Mouse (Mus musculus): ENCODE measurements around the gene Ldb2. TPM values are rescaled to one million over a fixed set of nuclear protein-coding genes. Genes with fewer than 3 reads are reported as not detected.
A peak's percentile ranks its signal among the peaks of the same experiment; 100 is the strongest.

Gene Ldb2
- polyA plus RNA-seq, 1 experiment from 2014 or later, result 49.5 TPM

- WGBS, result 88% methylated on average over 5 of the region's 5 CpGs
- H3K4me3 ChIP-seq (ENCODE audit: low read length), result no peak overlapping the region
- ATAC-seq (ENCODE audit: low read depth), result no peak
- no peaks in the 10 kb centered on the region for H3K4me1 ChIP-seq (replicated peaks; ENCODE audit: control insufficient read depth, insufficient read depth, low read length)
- H3K27ac ChIP-seq (ENCODE audit: low read length), result no peak overlapping the region
- no peaks in the 10 kb centered on the region for H3K27me3 ChIP-seq (ENCODE audit: control insufficient read depth, insufficient read depth, low read depth, low read length)
- no peaks in the 10 kb centered on the region for H3K9me3 ChIP-seq (ENCODE audit: control insufficient read depth, low read length)
- no peak overlapping the region for H3K4me2 ChIP-seq (ENCODE audit: low read depth, low read length)
- H3K9ac ChIP-seq (ENCODE audit: low read length), result no peak overlapping the region
- H3K36me3 ChIP-seq (ENCODE audit: control insufficient read depth, insufficient read depth, low read length), result no peaks in the 10 kb centered on the region
Measured at GRCm38 (mm10) chr5:44505221-44505620, 294.3 kb downstream of the Ldb2 start.

DNA sequence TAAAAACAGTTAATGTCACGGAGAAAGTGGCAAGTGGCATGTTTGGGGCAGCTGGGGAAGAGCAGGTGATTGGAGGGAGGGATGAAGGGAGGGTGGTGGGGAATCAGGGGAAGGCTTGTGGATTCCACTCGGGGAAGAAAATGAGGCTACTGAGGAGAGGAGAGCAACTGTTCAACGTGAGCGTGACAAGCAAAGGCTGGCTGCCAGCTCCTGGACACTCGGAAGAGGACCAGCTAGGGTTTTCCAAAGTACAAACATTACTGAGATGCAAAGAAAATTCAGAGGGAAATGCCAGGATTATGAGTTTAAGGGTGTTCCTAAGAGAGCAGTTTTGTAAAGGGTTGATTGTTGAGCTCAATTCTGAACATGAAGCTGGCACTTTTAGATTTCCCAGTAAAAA, 294.7 kb downstream of the Ldb2 start:
- H3K27me3 ChIP-seq (ENCODE audit: control insufficient read depth, insufficient read depth, low read depth, low read length), result no peaks in the 10 kb centered on the region
- WGBS, result 51% methylated on average over 5 of the region's 5 CpGs
- no peak for ATAC-seq (ENCODE audit: low read depth)
- no peak overlapping the region for H3K27ac ChIP-seq (ENCODE audit: low read length)
- H3K9ac ChIP-seq (ENCODE audit: low read length), result no peak overlapping the region
- no peaks in the 10 kb centered on the region for H3K4me1 ChIP-seq (replicated peaks; ENCODE audit: control insufficient read depth, insufficient read depth, low read length)
- no peaks in the 10 kb centered on the region for H3K36me3 ChIP-seq (ENCODE audit: control insufficient read depth, insufficient read depth, low read length)
- H3K4me3 ChIP-seq (ENCODE audit: low read length), result no peak overlapping the region
- H3K9me3 ChIP-seq (ENCODE audit: control insufficient read depth, low read length), result no peaks in the 10 kb centered on the region
- H3K4me2 ChIP-seq (ENCODE audit: low read depth, low read length), result no peak overlapping the region

DNA sequence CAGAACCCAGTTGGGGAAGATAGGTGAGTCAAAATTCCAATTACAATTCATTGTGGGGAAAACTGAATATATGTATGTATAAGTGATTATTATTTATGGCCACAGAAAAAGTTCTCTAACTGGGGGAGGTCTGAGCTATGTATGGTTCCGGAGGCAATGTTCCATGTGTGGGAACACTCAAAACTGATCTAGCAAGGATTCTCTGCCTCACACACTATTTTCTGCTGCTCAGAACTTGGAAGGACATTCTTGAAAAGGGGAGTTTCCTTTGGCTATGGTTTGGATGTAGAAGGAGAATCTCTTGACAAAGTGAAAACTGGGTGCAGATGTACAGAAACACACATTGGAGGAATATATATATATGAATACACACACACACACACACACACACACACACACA, 301.3 kb downstream of the Ldb2 start:
- H3K27me3 ChIP-seq (ENCODE audit: control insufficient read depth, insufficient read depth, low read depth, low read length), result no peaks in the 10 kb centered on the region
- H3K27ac ChIP-seq (ENCODE audit: low read length), result no peak overlapping the region
- H3K4me2 ChIP-seq (ENCODE audit: low read depth, low read length), result no peak overlapping the region
- H3K9me3 ChIP-seq (ENCODE audit: control insufficient read depth, low read length), result no peaks in the 10 kb centered on the region
- ATAC-seq (ENCODE audit: low read depth), result no peak
- H3K9ac ChIP-seq (ENCODE audit: low read length), result no peak overlapping the region
- no peak overlapping the region for H3K4me3 ChIP-seq (ENCODE audit: low read length)
- 91% methylated on average over 1 of the region's 1 CpGs for WGBS
- H3K36me3 ChIP-seq (ENCODE audit: control insufficient read depth, insufficient read depth, low read length), result no peaks in the 10 kb centered on the region
- H3K4me1 ChIP-seq (replicated peaks; ENCODE audit: control insufficient read depth, insufficient read depth, low read length), result no peaks in the 10 kb centered on the region

GRCm38 (mm10) chr5:44496854-44497253, 302.6 kb downstream of the Ldb2 start:
- H3K4me1 ChIP-seq (replicated peaks; ENCODE audit: control insufficient read depth, insufficient read depth, low read length), result no peaks in the 10 kb centered on the region
- H3K27me3 ChIP-seq (ENCODE audit: control insufficient read depth, insufficient read depth, low read depth, low read length), result no peaks in the 10 kb centered on the region
- no peaks in the 10 kb centered on the region for H3K36me3 ChIP-seq (ENCODE audit: control insufficient read depth, insufficient read depth, low read length)
- no peak overlapping the region for H3K27ac ChIP-seq (ENCODE audit: low read length)
- no peak for ATAC-seq (ENCODE audit: low read depth)
- H3K9ac ChIP-seq (ENCODE audit: low read length), result no peak overlapping the region
- WGBS, result 78% methylated on average over 3 of the region's 3 CpGs
- H3K9me3 ChIP-seq (ENCODE audit: control insufficient read depth, low read length), result no peaks in the 10 kb centered on the region
- no peak overlapping the region for H3K4me3 ChIP-seq (ENCODE audit: low read length)
- H3K4me2 ChIP-seq (ENCODE audit: low read depth, low read length), result no peak overlapping the region

DNA sequence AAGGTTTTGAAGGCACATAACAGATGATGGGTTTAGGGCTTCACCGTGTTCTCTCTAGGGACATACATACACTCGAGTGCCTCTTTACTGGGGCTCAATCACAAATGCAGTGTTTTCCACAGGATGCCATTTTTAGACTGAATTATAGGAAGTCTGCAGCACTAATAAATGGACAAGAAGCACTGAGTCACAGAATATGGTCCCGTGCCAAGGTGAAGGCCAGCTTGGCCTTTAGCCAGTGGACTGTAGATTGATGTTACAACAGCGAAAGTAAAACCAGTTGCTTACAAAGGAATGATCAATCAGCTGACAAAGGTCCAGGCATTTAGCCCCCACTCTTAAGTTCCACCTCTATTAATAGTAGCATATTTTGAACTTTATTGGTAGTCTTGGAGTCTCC, 304.4 kb downstream of the Ldb2 start:
- H3K4me1 ChIP-seq (replicated peaks; ENCODE audit: control insufficient read depth, insufficient read depth, low read length), result no peaks in the 10 kb centered on the region
- no peak overlapping the region for H3K27ac ChIP-seq (ENCODE audit: low read length)
- no peak overlapping the region for H3K4me2 ChIP-seq (ENCODE audit: low read depth, low read length)
- ATAC-seq (ENCODE audit: low read depth), result peak; percentile 59; the same call in 1 of the 2 replicates
- H3K9me3 ChIP-seq (ENCODE audit: control insufficient read depth, low read length), result no peaks in the 10 kb centered on the region
- 50% methylated on average over 4 of the region's 4 CpGs for WGBS
- H3K4me3 ChIP-seq (ENCODE audit: low read length), result no peak overlapping the region
- H3K36me3 ChIP-seq (ENCODE audit: control insufficient read depth, insufficient read depth, low read length), result no peaks in the 10 kb centered on the region
- no peaks in the 10 kb centered on the region for H3K27me3 ChIP-seq (ENCODE audit: control insufficient read depth, insufficient read depth, low read depth, low read length)
- H3K9ac ChIP-seq (ENCODE audit: low read length), result no peak overlapping the region

- WGBS, result 38% methylated on average over 9 of the region's 9 CpGs
- H3K4me1 ChIP-seq (replicated peaks; ENCODE audit: control insufficient read depth, insufficient read depth, low read length), result no peaks in the 10 kb centered on the region
- no peaks in the 10 kb centered on the region for H3K36me3 ChIP-seq (ENCODE audit: control insufficient read depth, insufficient read depth, low read length)
- H3K4me3 ChIP-seq (ENCODE audit: low read length), result no peak overlapping the region
- H3K9ac ChIP-seq (ENCODE audit: low read length), result no peak overlapping the region
- H3K9me3 ChIP-seq (ENCODE audit: control insufficient read depth, low read length), result no peaks in the 10 kb centered on the region
- no peak overlapping the region for H3K4me2 ChIP-seq (ENCODE audit: low read depth, low read length)
- H3K27me3 ChIP-seq (ENCODE audit: control insufficient read depth, insufficient read depth, low read depth, low read length), result no peaks in the 10 kb centered on the region
- ATAC-seq (ENCODE audit: low read depth), result peak; percentile 57; the same call in 1 of the 2 replicates
- peak overlapping the region; percentile 41; the same call in 1 of the 2 replicates for H3K27ac ChIP-seq (ENCODE audit: low read length)
Measured at GRCm38 (mm10) chr5:44494133-44494532, 305.3 kb downstream of the Ldb2 start.

- no peaks in the 10 kb centered on the region for H3K27me3 ChIP-seq (ENCODE audit: control insufficient read depth, insufficient read depth, low read depth, low read length)
- no peak for ATAC-seq (ENCODE audit: low read depth)
- no peak overlapping the region for H3K4me3 ChIP-seq (ENCODE audit: low read length)
- no peaks in the 10 kb centered on the region for H3K36me3 ChIP-seq (ENCODE audit: control insufficient read depth, insufficient read depth, low read length)
- 97% methylated on average over 1 of the region's 1 CpGs for WGBS
- no peaks in the 10 kb centered on the region for H3K4me1 ChIP-seq (replicated peaks; ENCODE audit: control insufficient read depth, insufficient read depth, low read length)
- no peak overlapping the region for H3K4me2 ChIP-seq (ENCODE audit: low read depth, low read length)
- H3K27ac ChIP-seq (ENCODE audit: low read length), result no peak overlapping the region
- no peaks in the 10 kb centered on the region for H3K9me3 ChIP-seq (ENCODE audit: control insufficient read depth, low read length)
- no peak overlapping the region for H3K9ac ChIP-seq (ENCODE audit: low read length)
Measured at GRCm38 (mm10) chr5:44491526-44491925, 308.0 kb downstream of the Ldb2 start.

GRCm38 (mm10) chr5:44490462-44490861, 309.0 kb downstream of the Ldb2 start:
- Histone ChIP-seq H3K4me2 (ENCODE audit: low read depth, low read length) (no peak overlapping the region), H3K4me1 (replicated peaks; ENCODE audit: control insufficient read depth, insufficient read depth, low read length) (no peaks in the 10 kb centered on the region), H3K9ac (ENCODE audit: low read length) (no peak overlapping the region), H3K9me3 (ENCODE audit: control insufficient read depth, low read length) (no peaks in the 10 kb centered on the region), H3K4me3 (ENCODE audit: low read length) (no peak overlapping the region), H3K36me3 (ENCODE audit: control insufficient read depth, insufficient read depth, low read length) (no peaks in the 10 kb centered on the region), H3K27me3 (ENCODE audit: control insufficient read depth, insufficient read depth, low read depth, low read length) (no peaks in the 10 kb centered on the region), H3K27ac (ENCODE audit: low read length) (no peak overlapping the region)
- 88% methylated on average over 6 of the region's 6 CpGs for WGBS
- ATAC-seq (ENCODE audit: low read depth), result no peak

DNA sequence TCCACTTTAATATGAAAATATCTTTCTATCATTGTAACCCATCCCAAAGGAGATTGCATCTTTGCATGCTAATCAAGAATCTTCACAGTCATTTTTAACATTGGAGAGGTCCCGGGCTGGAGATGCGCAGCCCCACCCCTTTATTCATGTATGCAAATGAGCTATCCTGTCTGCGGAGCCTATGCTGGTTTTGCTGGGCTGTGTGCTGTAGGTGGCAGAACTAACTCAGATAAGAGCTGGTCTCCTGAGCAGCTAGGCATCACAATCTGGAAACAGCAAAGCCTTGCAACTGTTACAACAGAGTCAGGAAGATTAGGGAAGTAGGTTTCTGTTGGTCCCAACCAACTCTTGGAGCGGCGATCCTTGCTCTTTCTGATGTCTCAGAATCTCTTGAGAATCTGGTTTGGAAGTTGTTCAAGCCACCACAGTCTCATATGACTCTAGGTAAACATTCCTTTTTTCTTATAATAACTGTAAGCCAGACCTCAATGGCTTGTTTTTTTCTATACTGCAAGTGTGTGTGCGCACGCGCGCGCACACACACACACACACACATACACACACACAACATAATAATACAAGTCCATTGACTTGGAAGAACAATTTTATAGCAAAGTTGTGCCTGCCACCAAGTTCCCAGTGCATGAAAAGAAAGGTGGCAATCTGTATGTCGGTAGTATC, 315.9 kb downstream of the Ldb2 start:
- Histone ChIP-seq H3K4me1 (replicated peaks; ENCODE audit: control insufficient read depth, insufficient read depth, low read length) (no peaks in the 10 kb centered on the region), H3K27ac (ENCODE audit: low read length) (no peak overlapping the region), H3K4me3 (ENCODE audit: low read length) (no peak overlapping the region), H3K27me3 (ENCODE audit: control insufficient read depth, insufficient read depth, low read depth, low read length) (no peaks in the 10 kb centered on the region), H3K9ac (ENCODE audit: low read length) (no peak overlapping the region), H3K4me2 (ENCODE audit: low read depth, low read length) (no peak overlapping the region), H3K36me3 (ENCODE audit: control insufficient read depth, insufficient read depth, low read length) (no peaks in the 10 kb centered on the region), H3K9me3 (ENCODE audit: control insufficient read depth, low read length) (no peaks in the 10 kb centered on the region)
- WGBS, result 68% methylated on average over 11 of the region's 11 CpGs
- 0 out of 2 replicates have a peak, but pooled peaks have one; percentile 47 for ATAC-seq (ENCODE audit: low read depth)

- 89% methylated on average over 4 of the region's 4 CpGs for WGBS
Measured at GRCm38 (mm10) chr5:44481406-44481805, 318.1 kb downstream of the Ldb2 start.

More at GRCm38 (mm10) chr5:44481406-44481805, 318.1 kb downstream of the Ldb2 start:
- Histone ChIP-seq H3K9me3 (ENCODE audit: control insufficient read depth, low read length) (no peaks in the 10 kb centered on the region), H3K27me3 (ENCODE audit: control insufficient read depth, insufficient read depth, low read depth, low read length) (no peaks in the 10 kb centered on the region), H3K9ac (ENCODE audit: low read length) (no peak overlapping the region), H3K36me3 (ENCODE audit: control insufficient read depth, insufficient read depth, low read length) (no peaks in the 10 kb centered on the region), H3K4me3 (ENCODE audit: low read length) (no peak overlapping the region), H3K4me1 (replicated peaks; ENCODE audit: control insufficient read depth, insufficient read depth, low read length) (no peaks in the 10 kb centered on the region), H3K27ac (ENCODE audit: low read length) (no peak overlapping the region), H3K4me2 (ENCODE audit: low read depth, low read length) (no peak overlapping the region)
- no peak for ATAC-seq (ENCODE audit: low read depth)
